Mouse (Mus musculus): ENCODE data around the gene Tmem59l. TPM values are rescaled to one million over a fixed set of nuclear protein-coding genes. Genes with fewer than 3 reads are reported as not detected.

The Tmem59l gene
- polyA plus RNA-seq, 1 experiment, result not detected

GRCm38 (mm10) chr8:70460606-70461005 is 26.6 kb downstream of the Tmem59l start:
- Histone ChIP-seq H3K4me1 (ENCODE audit: control insufficient read depth, insufficient read depth, low read length) (peaks cover 33% of the 10 kb centered on the region), H3K4me3 (ENCODE audit: insufficient read depth, low read depth, low read length) (no peak overlapping the region), H3K27ac (ENCODE audit: insufficient read depth, low read depth, low read length) (no peak overlapping the region)
- 70% methylated on average over 9 of the region's 9 CpGs for WGBS
- TF ChIP-seq POLR2A (IDR thresholded peaks at IDR 0.05; ENCODE audit: insufficient read depth, low read depth, low read length) (no peak), CTCF (IDR thresholded peaks at IDR 0.05; ENCODE audit: insufficient read depth, low read depth, low read length) (no peak)

- 77% methylated on average over 5 of the region's 5 CpGs for WGBS
- Histone ChIP-seq H3K4me3 (ENCODE audit: insufficient read depth, low read depth, low read length) (no peak overlapping the region), H3K27ac (ENCODE audit: insufficient read depth, low read depth, low read length) (no peak overlapping the region), H3K4me1 (ENCODE audit: control insufficient read depth, insufficient read depth, low read length) (peaks cover 36% of the 10 kb centered on the region)
- TF ChIP-seq POLR2A (IDR thresholded peaks at IDR 0.05; ENCODE audit: insufficient read depth, low read depth, low read length), result no peak
- no peak for TF ChIP-seq CTCF (IDR thresholded peaks at IDR 0.05; ENCODE audit: insufficient read depth, low read depth, low read length)
These were observed 27.0 kb downstream of the Tmem59l start for GRCm38 (mm10) chr8:70460199-70460598.

GRCm38 (mm10) chr8:70459636-70460035 is 27.5 kb downstream of the Tmem59l start:
- no peak for TF ChIP-seq POLR2A (IDR thresholded peaks at IDR 0.05; ENCODE audit: insufficient read depth, low read depth, low read length)
- no peak for TF ChIP-seq CTCF (IDR thresholded peaks at IDR 0.05; ENCODE audit: insufficient read depth, low read depth, low read length)
- Histone ChIP-seq H3K27ac (ENCODE audit: insufficient read depth, low read depth, low read length) (no peak overlapping the region), H3K4me3 (ENCODE audit: insufficient read depth, low read depth, low read length) (no peak overlapping the region), H3K4me1 (ENCODE audit: control insufficient read depth, insufficient read depth, low read length) (peaks cover 39% of the 10 kb centered on the region)
- WGBS, result 96% methylated on average over 2 of the region's 2 CpGs

GRCm38 (mm10) chr8:70458462-70458861 is 28.7 kb downstream of the Tmem59l start:
- WGBS, result 81% methylated on average over 3 of the region's 3 CpGs
- H3K27ac ChIP-seq (ENCODE audit: insufficient read depth, low read depth, low read length), result no peak overlapping the region
- peaks cover 42% of the 10 kb centered on the region for H3K4me1 ChIP-seq (ENCODE audit: control insufficient read depth, insufficient read depth, low read length)
- no peak for TF ChIP-seq POLR2A (IDR thresholded peaks at IDR 0.05; ENCODE audit: insufficient read depth, low read depth, low read length)
- no peak for TF ChIP-seq CTCF (IDR thresholded peaks at IDR 0.05; ENCODE audit: insufficient read depth, low read depth, low read length)
- H3K4me3 ChIP-seq (ENCODE audit: insufficient read depth, low read depth, low read length), result no peak overlapping the region

GRCm38 (mm10) chr8:70457882-70458281 is 29.3 kb downstream of the Tmem59l start:
- WGBS, result 93% methylated on average over 6 of the region's 6 CpGs
- TF ChIP-seq POLR2A (IDR thresholded peaks at IDR 0.05; ENCODE audit: insufficient read depth, low read depth, low read length) (no peak), CTCF (IDR thresholded peaks at IDR 0.05; ENCODE audit: insufficient read depth, low read depth, low read length) (no peak)
- H3K27ac ChIP-seq (ENCODE audit: insufficient read depth, low read depth, low read length), result no peak overlapping the region
- H3K4me1 ChIP-seq (ENCODE audit: control insufficient read depth, insufficient read depth, low read length), result peaks cover 43% of the 10 kb centered on the region
- no peak overlapping the region for H3K4me3 ChIP-seq (ENCODE audit: insufficient read depth, low read depth, low read length)

GRCm38 (mm10) chr8:70456996-70457395 is 30.2 kb downstream of the Tmem59l start:
- 95% methylated on average over 1 of the region's 1 CpGs for WGBS
- Histone ChIP-seq H3K4me1 (ENCODE audit: control insufficient read depth, insufficient read depth, low read length) (peaks cover 36% of the 10 kb centered on the region), H3K4me3 (ENCODE audit: insufficient read depth, low read depth, low read length) (no peak overlapping the region), H3K27ac (ENCODE audit: insufficient read depth, low read depth, low read length) (no peak overlapping the region)
- TF ChIP-seq POLR2A (IDR thresholded peaks at IDR 0.05; ENCODE audit: insufficient read depth, low read depth, low read length) (no peak), CTCF (IDR thresholded peaks at IDR 0.05; ENCODE audit: insufficient read depth, low read depth, low read length) (no peak)

GRCm38 (mm10) chr8:70453852-70454251 is 33.3 kb downstream of the Tmem59l start:
- H3K4me3 ChIP-seq (ENCODE audit: insufficient read depth, low read depth, low read length), result no peak overlapping the region
- H3K4me1 ChIP-seq (ENCODE audit: control insufficient read depth, insufficient read depth, low read length), result peaks cover 24% of the 10 kb centered on the region
- H3K27ac ChIP-seq (ENCODE audit: insufficient read depth, low read depth, low read length), result peak overlapping the region; percentile 53; the same call in 1 of the 2 replicates
- WGBS, result 45% methylated on average over 5 of the region's 5 CpGs
- no peak for TF ChIP-seq POLR2A (IDR thresholded peaks at IDR 0.05; ENCODE audit: insufficient read depth, low read depth, low read length)
- no peak for TF ChIP-seq CTCF (IDR thresholded peaks at IDR 0.05; ENCODE audit: insufficient read depth, low read depth, low read length)

- H3K27ac ChIP-seq (ENCODE audit: insufficient read depth, low read depth, low read length), result no peak overlapping the region
These were observed 34.8 kb downstream of the Tmem59l start for GRCm38 (mm10) chr8:70452196-70452966.

GRCm38 (mm10) chr8:70447639-70448420 is 39.3 kb downstream of the Tmem59l start:
- H3K4me3 ChIP-seq (ENCODE audit: insufficient read depth, low read depth, low read length), result no peak overlapping the region
- TF ChIP-seq CTCF (IDR thresholded peaks at IDR 0.05; ENCODE audit: insufficient read depth, low read depth, low read length), result no peak
- no peak for TF ChIP-seq POLR2A (IDR thresholded peaks at IDR 0.05; ENCODE audit: insufficient read depth, low read depth, low read length)
- no peak overlapping the region for H3K27ac ChIP-seq (ENCODE audit: insufficient read depth, low read depth, low read length)
- 26% methylated on average over 19 of the region's 19 CpGs for WGBS
- peaks cover 3% of the 10 kb centered on the region; the same call in 1 of the 2 replicates for H3K4me1 ChIP-seq (ENCODE audit: control insufficient read depth, insufficient read depth, low read length)

More at GRCm38 (mm10) chr8:70452196-70452966, 34.8 kb downstream of the Tmem59l start:
- Histone ChIP-seq H3K4me3 (ENCODE audit: insufficient read depth, low read depth, low read length) (no peak overlapping the region), H3K4me1 (ENCODE audit: control insufficient read depth, insufficient read depth, low read length) (peaks cover 24% of the 10 kb centered on the region)
- TF ChIP-seq POLR2A (IDR thresholded peaks at IDR 0.05; ENCODE audit: insufficient read depth, low read depth, low read length) (no peak), CTCF (IDR thresholded peaks at IDR 0.05; ENCODE audit: insufficient read depth, low read depth, low read length) (no peak)
- 80% methylated on average over 52 of the region's 52 CpGs for WGBS

All from olfactory bulb, adult 2 months (tissue).